21 mouse cellular contexts compared by ENCODE assay signal in genomic region chr6:145090201-145090863, GRCm38 (mm10). TPM values are rescaled to one million over a fixed set of nuclear protein-coding genes. Genes with fewer than 3 reads are reported as not detected.
DNase-seq lines count a peak whose midpoint lies in the region; ATAC-seq lines count a peak whose summit lies in the region.
"Had no signal": no experiment of that assay in that cellular context is flagged by ENCODE, and none has a peak within 500 bp of the region (broad histone marks: within the 10 kb centered on the region; RNA-seq: fewer than 3 reads in every experiment).

No protein-coding gene starts in this region.

- H3K4me3 ChIP-seq in kidney, embryonic 14.5 days (ENCODE audit: low read length): no peak overlapping the region
- H3K4me3 ChIP-seq: embryonic facial prominence, embryonic 12.5 days; erythroblast, embryonic 14.5 days; forebrain, embryonic 13.5 days; hindbrain, embryonic 15.5 days; limb, embryonic 15.5 days had no signal

- H3K4me1 ChIP-seq in kidney, embryonic 14.5 days (ENCODE audit: control insufficient read depth, insufficient read depth, low read length): no peaks in the 10 kb centered on the region
- H3K4me1 ChIP-seq: embryonic facial prominence, embryonic 12.5 days; forebrain, embryonic 13.5 days; hindbrain, embryonic 15.5 days; limb, embryonic 15.5 days had no signal

- no peak overlapping the region for H3K27ac ChIP-seq in kidney, embryonic 14.5 days (ENCODE audit: low read depth, low read length)
- H3K27ac ChIP-seq: embryonic facial prominence, embryonic 12.5 days; forebrain, embryonic 13.5 days; hindbrain, embryonic 15.5 days; limb, embryonic 15.5 days had no signal

- DNase-seq in kidney, adult 8-10 months: no peak
- peak; percentile 46 for DNase-seq in 416B (ENCODE audit: low read depth)
- DNase-seq in thymus, postnatal 10 days (ENCODE audit: low spot score in 2 of 2): peak; percentile 53 to 64
- DNase-seq in frontal cortex, postnatal 14 days (ENCODE audit: low spot score in 2 of 2): no peak
- DNase-seq in urinary bladder, postnatal 4 days (ENCODE audit: low spot score in 2 of 2): no peak
- DNase-seq: cerebellum, adult 9-10 months; gastrocnemius, postnatal 10 days; heart, postnatal 10 days; kidney, postnatal 10 days; lung, adult 2 months had no signal

- H3K9me3 ChIP-seq in kidney, embryonic 14.5 days (ENCODE audit: control insufficient read depth, low read length): no peaks in the 10 kb centered on the region
- H3K9me3 ChIP-seq: embryonic facial prominence, embryonic 12.5 days; forebrain, embryonic 13.5 days; hindbrain, embryonic 15.5 days; limb, embryonic 15.5 days had no signal

- no peak overlapping the region for H3K9ac ChIP-seq in kidney, embryonic 14.5 days (ENCODE audit: low read depth, low read length)
- H3K9ac ChIP-seq: embryonic facial prominence, embryonic 12.5 days; forebrain, embryonic 13.5 days; hindbrain, embryonic 15.5 days; limb, embryonic 15.5 days had no signal

- no peaks in the 10 kb centered on the region for H3K36me3 ChIP-seq in kidney, embryonic 14.5 days (ENCODE audit: control insufficient read depth, insufficient read depth, low read length)
- H3K36me3 ChIP-seq: embryonic facial prominence, embryonic 12.5 days; hindbrain, embryonic 15.5 days; limb, embryonic 15.5 days had no signal

- peak; percentile 46; the same call in 1 of the 2 replicates for ATAC-seq in kidney, embryonic 14.5 days (ENCODE audit: low FRiP score, low TSS enrichment)
- peak; percentile 31; the same call in 1 of the 2 replicates for ATAC-seq in common myeloid progenitor, adult 5-6 weeks (replicated peaks; ENCODE audit: low read depth, poor library complexity, severe bottlenecking)
- ATAC-seq: forebrain, embryonic 13.5 days; intestine, embryonic 16.5 days had no signal

- no peaks in the 10 kb centered on the region for H3K27me3 ChIP-seq in kidney, embryonic 14.5 days (ENCODE audit: control insufficient read depth, insufficient read depth, low read length)
- H3K27me3 ChIP-seq: embryonic facial prominence, embryonic 12.5 days; forebrain, embryonic 13.5 days; hindbrain, embryonic 15.5 days; limb, embryonic 15.5 days had no signal

- no peak overlapping the region for H3K4me2 ChIP-seq in kidney, embryonic 14.5 days (replicated peaks; ENCODE audit: low read depth, low read length)
- H3K4me2 ChIP-seq: embryonic facial prominence, embryonic 12.5 days; forebrain, embryonic 13.5 days; hindbrain, embryonic 15.5 days; limb, embryonic 15.5 days; midbrain, embryonic 11.5 days had no signal

- WGBS in kidney, embryonic 14.5 days: 54% methylated on average over 6 of the region's 6 CpGs

RNA-seq across cellular contexts. Expression of gene Bcat1, which starts 14.3 kb away (rescaled TPM):
- 6.5 and 8.6 TPM in 2 replicates for polyA plus RNA-seq in kidney, embryonic 14.5 days (2014; fragmentation: Nextera tagmentation; extraction: Ambion mirVana)
- total RNA-seq in common myeloid progenitor, adult 5-6 weeks (2017): 0.78 and 2.7 TPM in 2 replicates
- total RNA-seq: monocyte, adult 5-6 weeks had no signal
- polyA plus RNA-seq: erythroblast, embryonic 14.5 days had no signal

RNA-seq across cellular contexts. Expression of gene Lrmp, which starts 25.1 kb away (rescaled TPM):
- polyA plus RNA-seq in kidney, embryonic 14.5 days (2014; fragmentation: Nextera tagmentation; extraction: Ambion mirVana): 1.0 and 1.3 TPM in 2 replicates
- 79.5 and 86.6 TPM in 2 replicates for total RNA-seq in common myeloid progenitor, adult 5-6 weeks (2017)
- polyA plus RNA-seq: C2C12 had no signal

Comparison
In these comparisons a context has a peak if more than half of its experiments do, and no peak if none do; other contexts are left out.
1. DNase-seq: peak in 416B (single experiment) and thymus, postnatal 10 days (2 of 2); none in kidney, adult 8-10 months (0 of 2), frontal cortex, postnatal 14 days (0 of 2) and urinary bladder, postnatal 4 days (0 of 2).